Mouse (Mus musculus) small intestine, adult 2 months (tissue): ENCODE measurements at regions not wholly inside any gene's neighbourhood (a gene's known extent, or its start where the extent isn't known, plus 50 kb on each side); places are given as distances from the start of the nearest gene placed in this dataset.

Experiments
- H3K27ac ChIP-seq: fragments of 200-500 bp; 2 replicates; pipeline ENCODE4 v1.5.1; 2012; ENCODE audit warnings: low read depth, low read length, control low read depth, inconsistent platforms; ENCODE audit not compliant: insufficient read depth
- H3K27me3 ChIP-seq: fragments of 200-500 bp; 2 replicates; pipeline ENCODE4 v1.6.1; 2012; ENCODE audit warnings: mild to moderate bottlenecking, moderate library complexity, low read length, inconsistent platforms; ENCODE audit not compliant: control insufficient read depth, insufficient read depth
- H3K36me3 ChIP-seq: fragments of 200-500 bp; 2 replicates; pipeline ENCODE4 v1.6.1; 2012; ENCODE audit warnings: mild to moderate bottlenecking, low read length, control low read depth, inconsistent platforms; ENCODE audit not compliant: control insufficient read depth, insufficient read depth
- H3K4me1 ChIP-seq: fragments of 200-500 bp; 2 replicates; pipeline ENCODE4 v1.6.1; 2012; ENCODE audit warnings: low read length, inconsistent platforms, mixed read lengths; ENCODE audit not compliant: control insufficient read depth, insufficient read depth, insufficient read length
- H3K4me3 ChIP-seq: fragments of 200-500 bp; 2 replicates; pipeline ENCODE4 v1.5.1; 2012; ENCODE audit warnings: low read depth, mild to moderate bottlenecking, control low read depth, inconsistent platforms, low read length, moderate library complexity
- CTCF ChIP-seq: fragments of 200-500 bp; IDR thresholded peaks from 2 replicates; pipeline ENCODE4 v1.5.1; 2012; ENCODE audit warnings: low read depth, mild to moderate bottlenecking, control low read depth, inconsistent platforms, low read length, moderate library complexity, mixed read lengths; ENCODE audit not compliant: insufficient replicate concordance, insufficient read length; ENCODE audit errors: extremely low read depth
- POLR2A ChIP-seq: fragments of 200-500 bp; IDR thresholded peaks from 2 replicates; pipeline ENCODE4 v1.6.1; 2012; ENCODE audit warnings: low read depth, mild to moderate bottlenecking, control low read depth, inconsistent platforms, low read length, moderate library complexity
- WGBS: fragments of 180-500 bp; shearing (Covaris S2); methylation state at CpG from one replicate; pipeline ENCODE4 v1.1.7; 2018; 5-methylcytosine and 5-hydroxymethylcytosine counted together

GRCm38 (mm10) chr10:17213310-17214064, 509.5 kb upstream of the Cited2 start:
- Histone ChIP-seq H3K27ac (no peak overlapping the region), H3K4me1 (peaks cover 4% of the 10 kb centered on the region; the same call in 1 of the 2 replicates)
- TF ChIP-seq POLR2A (no peak), CTCF (no peak)

GRCm38 (mm10) chr10:17214065-17214440, 509.0 kb upstream of the Cited2 start:
- no peak for TF ChIP-seq CTCF
- TF ChIP-seq POLR2A = no peak
- Histone ChIP-seq H3K4me3 (no peak overlapping the region), H3K4me1 (peaks cover 4% of the 10 kb centered on the region; the same call in 1 of the 2 replicates), H3K27me3 (no peaks in the 10 kb centered on the region), H3K27ac (no peak overlapping the region), H3K36me3 (no peaks in the 10 kb centered on the region)
- 23% methylated on average over 2 of the region's 2 CpGs for WGBS

More at GRCm38 (mm10) chr10:17213310-17214064, 509.5 kb upstream of the Cited2 start:
- H3K4me3 ChIP-seq = no peak overlapping the region
- WGBS = 68% methylated on average over 7 of the region's 7 CpGs
- H3K27me3 ChIP-seq = no peaks in the 10 kb centered on the region
- H3K36me3 ChIP-seq = no peaks in the 10 kb centered on the region

GRCm38 (mm10) chr10:17215029-17215428, 508.0 kb upstream of the Cited2 start:
- Histone ChIP-seq H3K27ac (no peak overlapping the region), H3K4me3 (no peak overlapping the region), H3K4me1 (peaks cover 4% of the 10 kb centered on the region; the same call in 1 of the 2 replicates), H3K36me3 (no peaks in the 10 kb centered on the region), H3K27me3 (no peaks in the 10 kb centered on the region)
- TF ChIP-seq CTCF (no peak), POLR2A (no peak)
- WGBS = 60% methylated on average over 3 of the region's 3 CpGs

GRCm38 (mm10) chr10:17221495-17221894, 501.5 kb upstream of the Cited2 start:
- Histone ChIP-seq H3K4me3 (no peak overlapping the region), H3K27me3 (no peaks in the 10 kb centered on the region), H3K4me1 (0 out of 2 replicates have a peak, but pooled peaks cover 2% of the 10 kb centered on the region), H3K27ac (no peak overlapping the region), H3K36me3 (no peaks in the 10 kb centered on the region)
- no peak for TF ChIP-seq POLR2A
- no peak for TF ChIP-seq CTCF
- 26% methylated on average over 2 of the region's 2 CpGs for WGBS

- WGBS = 75% methylated on average over 1 of the region's 1 CpGs
- Histone ChIP-seq H3K4me3 (no peak overlapping the region), H3K27me3 (no peaks in the 10 kb centered on the region), H3K27ac (no peak overlapping the region), H3K4me1 (0 out of 2 replicates have a peak, but pooled peaks cover 2% of the 10 kb centered on the region), H3K36me3 (no peaks in the 10 kb centered on the region)
- TF ChIP-seq CTCF (no peak), POLR2A (no peak)
Observed at GRCm38 (mm10) chr10:17225727-17226126, 497.3 kb upstream of the Cited2 start.

- WGBS = 67% methylated on average over 16 of the region's 16 CpGs
- no peak for TF ChIP-seq CTCF
- no peak for TF ChIP-seq POLR2A
- H3K27ac ChIP-seq = no peak overlapping the region
- H3K4me3 ChIP-seq = no peak overlapping the region
- H3K36me3 ChIP-seq = no peaks in the 10 kb centered on the region
- no peaks in the 10 kb centered on the region for H3K27me3 ChIP-seq
- no peaks in the 10 kb centered on the region for H3K4me1 ChIP-seq
Observed at GRCm38 (mm10) chr10:17230040-17230818, 492.8 kb upstream of the Cited2 start.

GRCm38 (mm10) chr10:17235955-17236650, 486.9 kb upstream of the Cited2 start:
- WGBS = 77% methylated on average over 10 of the region's 10 CpGs
- peaks cover 3% of the 10 kb centered on the region; the same call in 1 of the 2 replicates for H3K4me1 ChIP-seq
- no peak overlapping the region for H3K27ac ChIP-seq
- no peaks in the 10 kb centered on the region for H3K27me3 ChIP-seq
- TF ChIP-seq CTCF (no peak), POLR2A (no peak)
- no peaks in the 10 kb centered on the region for H3K36me3 ChIP-seq
- H3K4me3 ChIP-seq = no peak overlapping the region
